Mouse (Mus musculus) hindbrain, embryonic 16.5 days (tissue): Measurements from ENCODE around the gene Smyd2. TPM values are rescaled to one million over a fixed set of nuclear protein-coding genes. Genes with fewer than 3 reads are reported as not detected.
A peak's percentile ranks its signal among the peaks of the same experiment; 100 is the strongest.

Experiments
- ATAC-seq: fragments of 200-750 bp; cut with Nextera tagmentation; 2 replicates; pipeline ENCODE4 v1.8.0; 2017; ENCODE audit warnings: moderate TSS enrichment, moderate library complexity
- H3K27ac ChIP-seq: fragments of 300-500 bp; sonication (generic); 2 replicates; pipeline ENCODE4 v1.5.1; 2014; ENCODE audit warnings: low read depth, mild to moderate bottlenecking, control low read depth, low read length, moderate library complexity
- H3K27me3 ChIP-seq: fragments of 300-500 bp; sonication (generic); replicated peaks from 2 replicates; pipeline ENCODE4 v1.6.1; 2014; ENCODE audit warnings: low read length; ENCODE audit not compliant: control insufficient read depth, insufficient read depth
- H3K36me3 ChIP-seq: fragments of 300-500 bp; sonication (generic); 2 replicates; pipeline ENCODE4 v1.6.1; 2014; ENCODE audit warnings: mild to moderate bottlenecking, low read length, moderate library complexity, mixed read lengths; ENCODE audit not compliant: control insufficient read depth, insufficient read depth
- H3K4me1 ChIP-seq: fragments of 300-500 bp; sonication (generic); 2 replicates; pipeline ENCODE4 v1.6.1; 2014; ENCODE audit warnings: low read depth, low read length; ENCODE audit not compliant: control insufficient read depth, insufficient read depth
- H3K4me2 ChIP-seq: fragments of 300-500 bp; sonication (generic); 2 replicates; pipeline ENCODE4 v1.6.1; 2014; ENCODE audit warnings: mild to moderate bottlenecking, low read length, control low read depth, moderate library complexity
- H3K4me3 ChIP-seq: fragments of 300-500 bp; sonication (generic); 2 replicates; pipeline ENCODE4 v1.5.1; 2014; ENCODE audit warnings: mild to moderate bottlenecking, low read length, control low read depth, moderate library complexity
- H3K9ac ChIP-seq: fragments of 300-500 bp; sonication (generic); 2 replicates; pipeline ENCODE4 v1.6.1; 2014; ENCODE audit warnings: low read depth, mild to moderate bottlenecking, control low read depth, low read length, moderate library complexity
- H3K9me3 ChIP-seq: fragments of 300-500 bp; sonication (generic); 2 replicates; pipeline ENCODE4 v1.6.1; 2014; ENCODE audit warnings: mild to moderate bottlenecking, low read length, moderate library complexity; ENCODE audit not compliant: control insufficient read depth
- WGBS: fragments of 180-500 bp; shearing (Covaris S2); extraction: QIAGEN DNeasy Blood & Tissue Kit; methylation state at CpG from one replicate; pipeline ENCODE4 v1.1.7; 2014; 5-methylcytosine and 5-hydroxymethylcytosine counted together
- polyA plus RNA-seq: library from polyadenylated mRNA; unstranded; fragments of >200 nt; fragmentation: Nextera tagmentation; extraction: Ambion mirVana; gene quantifications from 2 replicates; pipeline ENCODE4 v1.2.1, GENCODE M21; 2015

The Smyd2 gene
- polyA plus RNA-seq, 1 experiment from 2014 or later, result 87.8 TPM

- no peak overlapping the region for H3K27ac ChIP-seq
- WGBS, result 86% methylated on average over 11 of the region's 11 CpGs
- no peak for ATAC-seq
- no peaks in the 10 kb centered on the region for H3K36me3 ChIP-seq
- H3K4me3 ChIP-seq, result no peak overlapping the region
- H3K9ac ChIP-seq, result no peak overlapping the region
- no peak overlapping the region for H3K4me2 ChIP-seq
- no peaks in the 10 kb centered on the region for H3K4me1 ChIP-seq
- no peaks in the 10 kb centered on the region for H3K27me3 ChIP-seq
- no peaks in the 10 kb centered on the region for H3K9me3 ChIP-seq
Measured at GRCm38 (mm10) chr1:189903169-189903568, 19.0 kb downstream of the Smyd2 start.

GRCm38 (mm10) chr1:189902413-189902812 lies 19.8 kb downstream of the Smyd2 start:
- H3K27ac ChIP-seq, result no peak overlapping the region
- H3K4me3 ChIP-seq, result no peak overlapping the region
- H3K4me2 ChIP-seq, result no peak overlapping the region
- no peaks in the 10 kb centered on the region for H3K27me3 ChIP-seq
- H3K4me1 ChIP-seq, result no peaks in the 10 kb centered on the region
- H3K9me3 ChIP-seq, result no peaks in the 10 kb centered on the region
- H3K36me3 ChIP-seq, result no peaks in the 10 kb centered on the region
- H3K9ac ChIP-seq, result no peak overlapping the region
- 80% methylated on average over 9 of the region's 9 CpGs for WGBS
- ATAC-seq, result no peak

GRCm38 (mm10) chr1:189899526-189899925 lies 22.6 kb downstream of the Smyd2 start:
- Histone ChIP-seq H3K27me3 (no peaks in the 10 kb centered on the region), H3K9ac (no peak overlapping the region), H3K4me1 (no peaks in the 10 kb centered on the region), H3K9me3 (no peaks in the 10 kb centered on the region), H3K36me3 (peaks cover 3% of the 10 kb centered on the region; the same call in 1 of the 2 replicates), H3K4me3 (no peak overlapping the region), H3K27ac (no peak overlapping the region), H3K4me2 (no peak overlapping the region)
- no peak for ATAC-seq
- WGBS, result 96% methylated on average over 6 of the region's 6 CpGs

- ATAC-seq, result no peak
- Histone ChIP-seq H3K9ac (no peak overlapping the region), H3K4me2 (no peak overlapping the region), H3K4me3 (no peak overlapping the region), H3K4me1 (no peaks in the 10 kb centered on the region; the same call in 1 of the 2 replicates), H3K27ac (no peak overlapping the region), H3K36me3 (peaks cover 3% of the 10 kb centered on the region; the same call in 1 of the 2 replicates), H3K27me3 (no peaks in the 10 kb centered on the region), H3K9me3 (no peaks in the 10 kb centered on the region)
- WGBS, result 92% methylated on average over 13 of the region's 13 CpGs
Measured at GRCm38 (mm10) chr1:189898708-189899107, 23.5 kb downstream of the Smyd2 start.

GRCm38 (mm10) chr1:189897861-189898260 lies 24.3 kb downstream of the Smyd2 start:
- Histone ChIP-seq H3K27ac (no peak overlapping the region), H3K27me3 (no peaks in the 10 kb centered on the region), H3K4me3 (no peak overlapping the region), H3K36me3 (peaks cover 6% of the 10 kb centered on the region; the same call in 1 of the 2 replicates), H3K4me1 (no peaks in the 10 kb centered on the region; the same call in 1 of the 2 replicates), H3K9ac (no peak overlapping the region), H3K9me3 (no peaks in the 10 kb centered on the region), H3K4me2 (no peak overlapping the region)
- no peak for ATAC-seq
- 61% methylated on average over 9 of the region's 9 CpGs for WGBS

GRCm38 (mm10) chr1:189894191-189894590 lies 28.0 kb downstream of the Smyd2 start:
- peak; percentile 24; the same call in 1 of the 2 replicates for ATAC-seq
- H3K4me2 ChIP-seq, result no peak overlapping the region
- H3K4me1 ChIP-seq, result no peaks in the 10 kb centered on the region; the same call in 1 of the 2 replicates
- no peak overlapping the region for H3K9ac ChIP-seq
- H3K27me3 ChIP-seq, result no peaks in the 10 kb centered on the region
- H3K36me3 ChIP-seq, result peaks cover 10% of the 10 kb centered on the region; the same call in 1 of the 2 replicates
- no peaks in the 10 kb centered on the region for H3K9me3 ChIP-seq
- H3K4me3 ChIP-seq, result no peak overlapping the region
- H3K27ac ChIP-seq, result peak overlapping the region; percentile 6; the same call in 1 of the 2 replicates
- 60% methylated on average over 9 of the region's 9 CpGs for WGBS

GRCm38 (mm10) chr1:189888749-189889148 lies 33.4 kb downstream of the Smyd2 start:
- Histone ChIP-seq H3K27me3 (no peaks in the 10 kb centered on the region), H3K27ac (no peak overlapping the region), H3K4me2 (no peak overlapping the region), H3K4me3 (no peak overlapping the region), H3K4me1 (no peaks in the 10 kb centered on the region; the same call in 1 of the 2 replicates), H3K36me3 (0 out of 2 replicates have a peak, but pooled peaks cover 7% of the 10 kb centered on the region), H3K9me3 (no peaks in the 10 kb centered on the region), H3K9ac (no peak overlapping the region)
- ATAC-seq, result no peak
- WGBS, result 68% methylated on average over 10 of the region's 10 CpGs

GRCm38 (mm10) chr1:189887518-189887917 lies 34.6 kb downstream of the Smyd2 start:
- Histone ChIP-seq H3K4me1 (no peaks in the 10 kb centered on the region; the same call in 1 of the 2 replicates), H3K9me3 (no peaks in the 10 kb centered on the region), H3K4me3 (no peak overlapping the region), H3K27me3 (no peaks in the 10 kb centered on the region), H3K9ac (no peak overlapping the region), H3K36me3 (0 out of 2 replicates have a peak, but pooled peaks cover under 1% of the 10 kb centered on the region), H3K27ac (no peak overlapping the region), H3K4me2 (no peak overlapping the region)
- WGBS, result 25% methylated on average over 7 of the region's 7 CpGs
- peak; percentile 74 for ATAC-seq

GRCm38 (mm10) chr1:189885975-189886374 lies 36.2 kb downstream of the Smyd2 start:
- H3K4me3 ChIP-seq, result no peak overlapping the region
- no peak overlapping the region for H3K4me2 ChIP-seq
- no peak for ATAC-seq
- H3K27me3 ChIP-seq, result no peaks in the 10 kb centered on the region
- H3K27ac ChIP-seq, result no peak overlapping the region
- no peak overlapping the region for H3K9ac ChIP-seq
- no peaks in the 10 kb centered on the region for H3K9me3 ChIP-seq
- 89% methylated on average over 6 of the region's 6 CpGs for WGBS
- H3K36me3 ChIP-seq, result no peaks in the 10 kb centered on the region
- H3K4me1 ChIP-seq, result no peaks in the 10 kb centered on the region; the same call in 1 of the 2 replicates
